Mouse (Mus musculus) brain, embryonic 14.5 days (tissue): ENCODE data around the gene Pde4dip.

Experiments
- CTCF ChIP-seq: fragments of 200-500 bp; IDR thresholded peaks from 2 replicates; pipeline ENCODE4 v1.5.1; 2012; ENCODE audit warnings: inconsistent platforms, mild to moderate bottlenecking, moderate library complexity, borderline replicate concordance; ENCODE audit not compliant: insufficient read depth, insufficient read length; ENCODE audit errors: extremely low read depth
- POLR2A ChIP-seq: fragments of 200-500 bp; IDR thresholded peaks from 2 replicates; pipeline ENCODE4 v1.6.1; 2012; ENCODE audit warnings: mild to moderate bottlenecking, inconsistent platforms, borderline replicate concordance; ENCODE audit not compliant: poor library complexity, insufficient read depth, insufficient read length, severe bottlenecking; ENCODE audit errors: extremely low read depth

- TF ChIP-seq CTCF, result no peak
- TF ChIP-seq POLR2A, result no peak
These were observed 1.7 kb upstream of the Pde4dip start for GRCm38 (mm10) chr3:97890205-97890604.
